Mouse (Mus musculus) brain, embryonic 14.5 days (tissue): ENCODE data around the gene Flvcr2.

Source experiments
- CTCF ChIP-seq: fragments of 200-500 bp; IDR thresholded peaks from 2 replicates; pipeline ENCODE4 v1.5.1; 2012; ENCODE audit warnings: inconsistent platforms, mild to moderate bottlenecking, moderate library complexity, borderline replicate concordance; ENCODE audit not compliant: insufficient read depth, insufficient read length; ENCODE audit errors: extremely low read depth
- POLR2A ChIP-seq: fragments of 200-500 bp; IDR thresholded peaks from 2 replicates; pipeline ENCODE4 v1.6.1; 2012; ENCODE audit warnings: mild to moderate bottlenecking, inconsistent platforms, borderline replicate concordance; ENCODE audit not compliant: poor library complexity, insufficient read depth, insufficient read length, severe bottlenecking; ENCODE audit errors: extremely low read depth

DNA sequence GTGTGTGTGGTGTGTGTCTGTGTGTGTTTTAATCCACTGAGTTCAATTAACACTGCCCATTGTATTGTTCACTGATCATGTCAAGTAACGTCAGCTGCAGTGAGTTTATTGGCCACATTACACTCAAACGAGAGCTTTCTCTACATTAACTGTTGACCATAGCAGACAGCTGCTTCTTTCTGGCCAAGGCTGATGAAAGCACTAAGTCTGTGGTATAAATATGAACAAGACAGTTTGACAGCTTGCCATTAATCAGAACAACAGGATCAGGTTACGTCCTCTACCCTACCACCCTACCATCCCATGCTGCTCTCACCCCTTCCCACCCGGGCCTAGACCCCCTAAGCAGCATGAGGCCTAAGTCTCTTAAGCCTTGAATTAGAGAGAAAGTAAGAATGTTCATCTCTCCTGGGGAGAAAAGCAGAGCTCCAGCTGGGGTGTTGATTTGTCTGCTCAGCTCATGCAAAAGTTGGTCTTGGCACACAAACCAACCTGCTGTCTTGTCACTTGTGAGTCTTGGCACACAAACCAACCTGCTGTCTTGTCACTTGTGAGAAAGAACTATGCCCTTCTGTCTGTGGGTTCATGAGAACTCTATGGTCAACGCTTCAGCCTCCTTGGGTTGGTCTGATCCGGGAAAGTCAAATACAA, 46.0 kb upstream of the Flvcr2 start:
- TF ChIP-seq CTCF = no peak
- TF ChIP-seq POLR2A = no peak
